Mouse (Mus musculus) lung, adult 2 months (tissue): Measurements from ENCODE around the gene Cadps.

Source experiments
- CTCF ChIP-seq: fragments of 200-500 bp; IDR thresholded peaks from 2 replicates; pipeline ENCODE4 v1.5.1; 2011; ENCODE audit warnings: mild to moderate bottlenecking, low read length, control low read depth; ENCODE audit not compliant: insufficient read depth
- POLR2A ChIP-seq: fragments of 200-500 bp; IDR thresholded peaks from 2 replicates; pipeline ENCODE4 v1.6.1; 2011; ENCODE audit warnings: low read depth, mild to moderate bottlenecking, control low read depth, low read length, borderline replicate concordance; ENCODE audit errors: extremely low read depth

DNA sequence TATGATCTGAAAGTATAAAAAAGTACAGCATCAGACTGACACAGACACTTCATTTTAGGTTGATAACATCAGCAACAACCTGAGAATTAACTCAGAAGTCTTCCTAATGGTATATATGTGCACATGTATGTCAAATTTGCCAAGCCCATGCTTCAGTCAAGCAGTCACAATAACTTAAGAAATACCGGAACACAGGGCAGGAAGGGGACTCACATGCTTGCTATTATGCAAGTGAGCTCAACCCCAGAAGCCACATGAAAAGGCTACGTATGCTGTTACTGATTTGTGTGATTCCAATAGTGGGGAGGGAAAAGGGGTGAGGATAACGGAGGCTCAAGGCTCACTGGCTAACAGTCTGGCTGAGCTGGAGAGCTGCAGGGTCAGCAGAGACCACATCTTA lies 418.8 kb downstream of the Cadps start:
- TF ChIP-seq CTCF (no peak), POLR2A (no peak)
